ENCODE assay signal across 8 mouse cellular contexts in the genomic region with DNA sequence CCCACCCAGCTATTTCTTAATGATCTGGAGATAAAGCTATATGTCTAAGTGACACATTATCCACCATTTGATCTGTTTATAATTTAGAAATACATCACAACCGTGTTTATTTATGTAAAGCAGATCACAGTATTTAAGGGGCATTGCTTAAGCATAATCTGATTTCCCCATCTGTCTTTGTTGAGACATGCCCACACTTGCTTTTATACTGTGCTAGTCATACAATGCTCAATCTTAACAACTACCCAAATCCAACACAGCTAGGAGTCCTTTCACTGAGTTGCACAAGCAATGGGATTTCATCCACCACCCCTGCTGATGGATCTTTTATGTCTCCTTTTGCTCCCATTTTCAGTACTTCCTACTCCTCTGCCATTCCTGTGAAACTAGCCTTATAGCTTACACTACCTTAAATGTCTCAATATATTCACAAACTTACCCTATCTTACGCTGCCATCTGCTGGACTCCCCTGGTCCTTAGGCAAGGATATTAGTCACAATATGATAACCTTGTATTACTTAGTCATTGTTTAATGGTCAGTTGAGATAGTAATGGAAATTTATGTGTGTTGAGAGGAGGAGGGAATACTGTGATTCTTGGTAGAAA.
DNase-seq lines count a peak whose midpoint lies in the region; ATAC-seq lines count a peak whose summit lies in the region.

No protein-coding gene starts in this region.

- H3K9me3 ChIP-seq in heart, embryonic 11.5 days (replicated peaks; ENCODE audit: control insufficient read depth, low read length): no peaks in the 10 kb centered on the region
- H3K9me3 ChIP-seq in embryonic facial prominence, embryonic 10.5 days: no peaks in the 10 kb centered on the region
- H3K9me3 ChIP-seq in hindbrain, embryonic 15.5 days: no peaks in the 10 kb centered on the region
- H3K9me3 ChIP-seq in midbrain, embryonic 11.5 days (ENCODE audit: control insufficient read depth, low read length): no peaks in the 10 kb centered on the region

- 47% methylated on average over 2 of the region's 2 CpGs for WGBS in heart, embryonic 11.5 days (ENCODE audit: insufficient replicate concordance)
- 65% methylated on average over 2 of the region's 2 CpGs for WGBS in embryonic facial prominence, embryonic 10.5 days
- 59% methylated on average over 2 of the region's 2 CpGs for WGBS in hindbrain, embryonic 15.5 days
- 64% methylated on average over 2 of the region's 2 CpGs for WGBS in midbrain, embryonic 11.5 days

- no peak overlapping the region for H3K27ac ChIP-seq in heart, embryonic 11.5 days (ENCODE audit: low read depth, low read length)
- H3K27ac ChIP-seq in embryonic facial prominence, embryonic 10.5 days (replicated peaks): no peak overlapping the region
- H3K27ac ChIP-seq in hindbrain, embryonic 15.5 days (replicated peaks): no peak overlapping the region
- H3K27ac ChIP-seq in midbrain, embryonic 11.5 days (ENCODE audit: low read depth, low read length): no peak overlapping the region

- no peak; the same call in 1 of the 2 replicates for ATAC-seq in heart, embryonic 11.5 days (replicated peaks; ENCODE audit: insufficient number of reproducible peaks, low FRiP score, low TSS enrichment)
- ATAC-seq in hindbrain, embryonic 15.5 days (ENCODE audit: low FRiP score, low read depth): peak; percentile 89
- peak; percentile 61 for ATAC-seq in midbrain, embryonic 11.5 days (ENCODE audit: low FRiP score)

- H3K4me2 ChIP-seq in heart, embryonic 11.5 days: no peak overlapping the region
- H3K4me2 ChIP-seq in hindbrain, embryonic 15.5 days: no peak overlapping the region
- H3K4me2 ChIP-seq in midbrain, embryonic 11.5 days: no peak overlapping the region

- H3K36me3 ChIP-seq in heart, embryonic 11.5 days (ENCODE audit: control insufficient read depth, insufficient read depth, low read length): no peaks in the 10 kb centered on the region
- H3K36me3 ChIP-seq in embryonic facial prominence, embryonic 10.5 days (replicated peaks): no peaks in the 10 kb centered on the region
- no peaks in the 10 kb centered on the region for H3K36me3 ChIP-seq in hindbrain, embryonic 15.5 days
- H3K36me3 ChIP-seq in midbrain, embryonic 11.5 days (ENCODE audit: control insufficient read depth, insufficient read depth, low read length): no peaks in the 10 kb centered on the region

- no peaks in the 10 kb centered on the region for H3K27me3 ChIP-seq in heart, embryonic 11.5 days (ENCODE audit: control insufficient read depth, insufficient read depth, low read length)
- H3K27me3 ChIP-seq in embryonic facial prominence, embryonic 10.5 days (replicated peaks; ENCODE audit: low read depth, poor library complexity, severe bottlenecking): no peaks in the 10 kb centered on the region
- no peaks in the 10 kb centered on the region for H3K27me3 ChIP-seq in hindbrain, embryonic 15.5 days
- peaks cover 13% of the 10 kb centered on the region for H3K27me3 ChIP-seq in midbrain, embryonic 11.5 days (ENCODE audit: control insufficient read depth, insufficient read depth, low read length)

- no peak overlapping the region for H3K9ac ChIP-seq in heart, embryonic 11.5 days (ENCODE audit: low read depth, low read length)
- no peak overlapping the region for H3K9ac ChIP-seq in hindbrain, embryonic 15.5 days
- H3K9ac ChIP-seq in midbrain, embryonic 11.5 days (ENCODE audit: low read length): no peak overlapping the region

- no peak overlapping the region for H3K4me3 ChIP-seq in heart, embryonic 11.5 days (ENCODE audit: low read depth, low read length)
- H3K4me3 ChIP-seq in embryonic facial prominence, embryonic 10.5 days: no peak overlapping the region
- no peak overlapping the region for H3K4me3 ChIP-seq in hindbrain, embryonic 15.5 days
- H3K4me3 ChIP-seq in midbrain, embryonic 11.5 days (ENCODE audit: low read depth, low read length): no peak overlapping the region

- peak; percentile 61 for DNase-seq in heart, postnatal 4 days
- peak; percentile 45 for DNase-seq in ZHBTc4 (ENCODE audit: low read depth, low spot score)
- DNase-seq in embryonic facial prominence, embryonic 10.5 days (ENCODE audit: low spot score): peak; percentile 52
- peak; percentile 47 for DNase-seq in left cerebral cortex, adult 11 months (ENCODE audit: low spot score)
- peak; percentile 90 for DNase-seq in midbrain, embryonic 11.5 days (ENCODE audit: low spot score, missing footprints)
- DNase-seq in urinary bladder, postnatal 36 days (ENCODE audit: low spot score in 2 of 2): peak; percentile 31 to 32

- H3K4me1 ChIP-seq in heart, embryonic 11.5 days (ENCODE audit: control insufficient read depth, insufficient read depth, low read length): no peaks in the 10 kb centered on the region; the same call in 1 of the 2 replicates
- H3K4me1 ChIP-seq in embryonic facial prominence, embryonic 10.5 days: peaks cover 7% of the 10 kb centered on the region
- H3K4me1 ChIP-seq in hindbrain, embryonic 15.5 days (replicated peaks): no peaks in the 10 kb centered on the region
- no peaks in the 10 kb centered on the region for H3K4me1 ChIP-seq in midbrain, embryonic 11.5 days (ENCODE audit: control insufficient read depth, insufficient read depth, low read length)

Comparison
In these comparisons a context has a peak if more than half of its experiments do, and no peak if none do; other contexts are left out.
1. DNase-seq: peak in every context shown above with its lines; median percentile 90 in midbrain, embryonic 11.5 days; 61 in heart, postnatal 4 days; 52 in embryonic facial prominence, embryonic 10.5 days; 47 in left cerebral cortex, adult 11 months; 45 in ZHBTc4; 32 in urinary bladder, postnatal 36 days.